Mouse (Mus musculus) liver, postnatal 0 days (tissue): ENCODE data around the gene Pink1.

Experiments used
- CTCF ChIP-seq: sonication (generic); IDR thresholded peaks from 2 replicates; pipeline ENCODE4 v1.5.1; 2016; ENCODE audit warnings: antibody characterized with exemption, low read depth
- EP300 ChIP-seq: IDR thresholded peaks from 2 replicates; pipeline ENCODE4 v1.6.1; 2016; ENCODE audit warnings: antibody characterized with exemption, low read depth, mild to moderate bottlenecking

- no peak for TF ChIP-seq CTCF
- no peak for TF ChIP-seq EP300
Measured at GRCm38 (mm10) chr4:138312105-138312504, 14.0 kb downstream of the Pink1 start.
